In genomic region chr1:154433520-154433919, GRCm38 (mm10) we compare ENCODE assay signal across 20 mouse cellular contexts.
DNase-seq lines count a peak whose midpoint lies in the region.
"Had no signal": no experiment of that assay in that cellular context is flagged by ENCODE, and none has a peak within 500 bp of the region (broad histone marks: within the 10 kb centered on the region; RNA-seq: fewer than 3 reads in every experiment).

No protein-coding gene starts in this region.

- H3K36me3 ChIP-seq in heart, embryonic 10.5 days: no peaks in the 10 kb centered on the region
- H3K36me3 ChIP-seq: embryonic facial prominence, embryonic 10.5 days; embryonic facial prominence, embryonic 12.5 days; forebrain, embryonic 10.5 days; forebrain, embryonic 12.5 days; G1E had no signal

- H3K27me3 ChIP-seq in heart, embryonic 10.5 days (ENCODE audit: insufficient read depth, poor library complexity, severe bottlenecking): no peaks in the 10 kb centered on the region
- H3K27me3 ChIP-seq: embryonic facial prominence, embryonic 12.5 days; forebrain, embryonic 12.5 days had no signal

- H3K4me3 ChIP-seq in heart, embryonic 10.5 days: no peak overlapping the region
- H3K4me3 ChIP-seq: embryonic facial prominence, embryonic 10.5 days; embryonic facial prominence, embryonic 12.5 days; erythroblast, embryonic 14.5 days; forebrain, embryonic 10.5 days; forebrain, embryonic 12.5 days had no signal

- 87% methylated on average over 1 of the region's 1 CpGs for WGBS in heart, embryonic 10.5 days

- no peaks in the 10 kb centered on the region for H3K9me3 ChIP-seq in heart, embryonic 10.5 days
- H3K9me3 ChIP-seq: embryonic facial prominence, embryonic 10.5 days; embryonic facial prominence, embryonic 12.5 days; forebrain, embryonic 10.5 days; forebrain, embryonic 12.5 days had no signal

- peak; percentile 84 for DNase-seq in heart, adult 11 months
- no peak for DNase-seq in heart, embryonic 10.5 days (ENCODE audit: low spot score)
- peak; percentile 4 for DNase-seq in heart, adult 8-10 months (ENCODE audit: low spot score)
- DNase-seq in heart, postnatal 36 days: no peak
- DNase-seq in 416B (ENCODE audit: low read depth): peak; percentile 1
- DNase-seq in brain, adult 2 months (ENCODE audit: low read depth, low spot score): peak; percentile 33
- DNase-seq in cerebellum, postnatal 36 days: no peak
- no peak for DNase-seq in left cerebral cortex, adult 18-20 months (ENCODE audit: low spot score in 2 of 2)
- DNase-seq: adrenal gland, adult 8-10 months; adrenal gland, postnatal 14 days; adrenal gland, postnatal 36 days; cerebellum, adult 11 months; cerebellum, adult 18-20 months; cerebellum, adult 8-10 months had no signal

- intact Hi-C loops in heart, postnatal 36 days (cut with DNase I): no loop called here

- H3K4me1 ChIP-seq in heart, embryonic 10.5 days: no peaks in the 10 kb centered on the region
- H3K4me1 ChIP-seq: embryonic facial prominence, embryonic 10.5 days; embryonic facial prominence, embryonic 12.5 days; forebrain, embryonic 10.5 days; forebrain, embryonic 12.5 days had no signal

- no peak overlapping the region for H3K27ac ChIP-seq in heart, embryonic 10.5 days
- H3K27ac ChIP-seq: embryonic facial prominence, embryonic 10.5 days; embryonic facial prominence, embryonic 12.5 days; forebrain, embryonic 10.5 days; forebrain, embryonic 12.5 days had no signal

Comparison
In these comparisons a context has a peak if more than half of its experiments do, and no peak if none do; other contexts are left out.
1. DNase-seq: peak in heart, adult 11 months (single experiment), heart, adult 8-10 months (single experiment), 416B (single experiment) and brain, adult 2 months (single experiment); none in heart, embryonic 10.5 days (single experiment), heart, postnatal 36 days (0 of 2), cerebellum, postnatal 36 days (0 of 2) and left cerebral cortex, adult 18-20 months (0 of 2).